Mouse (Mus musculus): ENCODE results near the gene C1ql4. TPM values are rescaled to one million over a fixed set of nuclear protein-coding genes. Genes with fewer than 3 reads are reported as not detected.
"Not testable (repeated sequence)": the region's sequence is repeated elsewhere in the genome, so short reads cannot be mapped to it uniquely, and the experiment has no call there.

Gene C1ql4
- total RNA-seq, 1 experiment from 2014 or later: not detected

DNA sequence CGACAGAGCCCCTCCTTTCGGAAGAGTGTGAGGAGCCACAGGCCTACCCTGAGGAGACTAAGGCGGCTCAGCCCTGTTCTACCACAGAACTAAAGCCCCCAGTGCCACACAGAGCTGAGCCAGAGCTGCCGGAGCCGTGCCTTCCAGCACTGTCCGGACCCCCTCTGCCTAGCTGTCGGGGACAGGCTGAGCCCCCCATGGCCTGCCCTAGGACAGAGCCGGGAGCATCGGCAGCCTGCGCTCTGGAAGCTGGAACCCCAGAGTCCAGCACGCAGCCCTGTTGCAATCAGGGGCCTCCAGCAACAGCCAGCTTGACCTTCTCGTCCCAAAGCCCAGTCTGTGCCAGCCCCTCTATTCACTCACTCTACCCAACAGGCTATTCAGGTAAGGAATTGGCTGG is 5.3 kb downstream of the C1ql4 start:
- no peak for ATAC-seq (ENCODE audit: extremely low read depth, insufficient number of reproducible peaks, low FRiP score, poor library complexity, severe bottlenecking)

DNA sequence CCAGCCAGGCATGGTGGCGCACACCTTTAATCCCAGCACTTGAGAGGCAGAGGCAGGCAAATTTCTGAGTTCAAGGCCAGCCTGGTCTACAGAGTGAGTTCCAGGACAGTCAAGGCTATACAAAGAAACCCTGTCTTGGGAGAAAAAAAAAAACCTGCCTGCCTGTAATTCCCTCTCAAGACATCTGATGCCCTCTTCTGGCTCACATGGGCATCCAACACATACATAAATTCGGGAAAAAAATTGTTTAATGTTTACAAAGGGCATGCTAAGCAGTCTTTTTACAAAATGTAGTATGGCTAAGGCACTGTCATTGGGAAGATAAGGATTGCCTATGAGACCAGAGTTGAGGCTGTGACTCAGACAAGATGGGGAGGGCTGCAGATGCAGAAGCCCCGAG is 7.8 kb downstream of the C1ql4 start:
- ATAC-seq (ENCODE audit: extremely low read depth, insufficient number of reproducible peaks, low FRiP score, poor library complexity, severe bottlenecking): no peak

DNA sequence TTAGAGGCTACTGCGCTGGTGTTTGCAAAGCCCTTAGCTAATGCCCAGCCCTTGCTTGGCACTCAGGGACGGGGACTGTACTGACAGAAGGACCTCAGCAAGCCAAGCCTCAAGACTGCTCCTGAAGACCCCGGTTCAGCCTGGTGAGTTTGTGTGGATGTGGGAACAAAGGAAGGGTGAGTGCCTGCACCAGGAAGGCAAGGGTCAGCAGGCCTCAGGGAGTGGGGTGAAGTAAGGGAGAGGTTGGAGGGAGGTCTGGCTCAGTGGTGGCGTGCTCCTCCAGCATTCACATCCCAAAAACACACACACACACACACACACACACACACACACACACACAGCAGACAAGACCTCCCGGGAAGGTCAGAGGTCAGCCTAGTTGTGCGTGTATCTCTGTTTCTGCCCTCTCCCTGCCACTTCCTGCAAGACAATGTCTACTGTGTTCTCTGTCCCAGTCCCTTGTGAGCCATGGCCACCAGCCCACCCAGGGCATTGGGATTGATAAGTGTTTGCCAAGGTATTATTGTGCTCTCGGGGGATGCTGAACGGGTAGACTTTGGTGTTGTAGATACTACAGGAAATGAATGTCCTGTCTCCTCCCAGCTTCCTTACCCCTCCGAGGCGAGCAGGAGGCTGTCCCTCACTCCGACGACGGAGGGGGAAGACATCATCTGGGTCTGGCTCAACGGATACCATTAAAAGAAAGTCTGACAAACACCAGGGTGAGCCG is 9.3 kb downstream of the C1ql4 start:
- ATAC-seq (ENCODE audit: extremely low read depth, insufficient number of reproducible peaks, low FRiP score, poor library complexity, severe bottlenecking): no peak

DNA sequence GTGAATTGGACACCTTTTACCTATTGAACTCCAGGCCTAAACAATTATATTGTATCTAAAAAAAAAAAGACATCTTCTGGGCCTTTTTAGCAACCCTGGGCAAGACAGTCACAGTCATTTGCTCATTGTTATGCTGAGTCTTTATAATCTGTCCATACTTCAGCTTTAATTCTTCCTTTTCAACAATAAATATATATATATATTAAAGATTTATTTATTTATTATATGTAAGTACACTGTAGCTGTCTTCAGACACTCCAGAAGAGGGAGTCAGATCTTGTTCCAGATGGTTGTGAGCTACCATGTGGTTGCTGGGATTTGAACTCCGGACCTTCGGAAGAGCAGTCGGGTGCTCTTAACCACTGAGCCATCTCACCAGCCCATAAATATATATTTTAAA is 11.6 kb downstream of the C1ql4 start:
- ATAC-seq (ENCODE audit: extremely low read depth, insufficient number of reproducible peaks, low FRiP score, poor library complexity, severe bottlenecking): not testable (repeated sequence)

DNA sequence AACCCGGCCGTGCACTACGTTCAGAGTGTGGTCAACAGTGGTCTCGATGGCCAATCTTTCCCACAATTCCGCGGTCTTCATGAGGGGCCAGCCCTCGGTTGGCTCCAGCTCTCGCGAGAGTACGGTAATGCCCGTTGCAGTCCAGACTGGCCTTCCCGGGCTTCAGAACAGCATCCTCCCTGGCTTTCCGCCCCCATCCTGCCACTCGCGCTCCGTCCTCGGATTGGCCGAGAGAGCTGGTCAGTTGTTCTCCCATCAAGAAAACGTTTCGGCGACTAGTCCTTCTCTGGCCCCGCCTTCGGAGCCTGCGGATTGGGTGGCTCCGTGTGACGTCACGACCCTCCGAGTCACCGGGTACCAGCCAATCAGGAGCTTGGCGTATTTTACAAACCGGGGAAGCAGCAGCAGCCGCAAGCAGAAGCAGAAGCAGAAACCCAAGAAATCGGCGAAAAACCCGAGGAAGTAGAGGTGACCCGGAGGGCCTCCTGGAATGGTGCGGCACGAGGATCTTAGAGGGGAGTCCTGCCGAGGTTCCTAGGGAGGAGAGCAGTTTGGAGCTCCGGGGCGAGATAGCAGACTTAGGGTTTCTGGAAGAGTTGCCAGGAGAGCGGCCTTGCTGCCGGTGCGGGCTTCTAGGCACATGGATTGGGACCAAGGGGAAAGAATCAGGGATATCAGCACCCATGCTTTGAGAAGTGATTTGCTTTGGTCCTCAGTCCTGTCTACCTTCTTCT is 12.8 kb downstream of the C1ql4 start:
- ATAC-seq (ENCODE audit: extremely low read depth, insufficient number of reproducible peaks, low FRiP score, poor library complexity, severe bottlenecking): peak; percentile 96

DNA sequence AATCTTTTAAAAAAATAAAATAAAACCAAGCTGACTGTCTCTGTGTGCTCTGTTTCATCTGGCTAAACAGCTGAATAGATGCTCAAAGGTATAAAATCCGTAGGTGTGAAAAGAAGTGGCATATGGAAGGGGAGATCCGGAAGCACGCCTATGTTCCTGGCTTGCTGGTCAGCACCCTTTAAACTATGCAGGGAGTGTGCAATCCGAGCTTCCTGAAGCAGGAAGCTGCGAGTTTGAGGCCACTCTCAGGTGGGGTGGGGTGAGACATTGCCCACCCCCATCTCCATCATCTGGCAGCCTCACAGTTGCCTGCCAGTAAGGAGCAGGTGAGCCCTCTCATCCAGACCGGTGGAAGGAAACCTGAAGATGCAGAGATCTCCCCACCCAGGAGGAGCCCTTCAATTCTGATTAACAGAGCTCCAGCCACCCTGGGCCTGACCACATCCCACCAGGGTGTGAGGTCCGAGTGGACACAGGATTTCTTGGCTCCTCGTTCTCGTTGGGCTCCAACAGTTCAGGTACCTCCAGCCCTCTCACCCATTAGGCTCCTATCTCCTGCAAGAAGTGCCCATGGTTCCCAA is 13.5 kb downstream of the C1ql4 start, which contains the start of gene Troap:
Gene Troap, plus strand, starts transcription at position 557 of the 581 bp plus-strand sequence.
- no peak for ATAC-seq (ENCODE audit: extremely low read depth, insufficient number of reproducible peaks, low FRiP score, poor library complexity, severe bottlenecking)

DNA sequence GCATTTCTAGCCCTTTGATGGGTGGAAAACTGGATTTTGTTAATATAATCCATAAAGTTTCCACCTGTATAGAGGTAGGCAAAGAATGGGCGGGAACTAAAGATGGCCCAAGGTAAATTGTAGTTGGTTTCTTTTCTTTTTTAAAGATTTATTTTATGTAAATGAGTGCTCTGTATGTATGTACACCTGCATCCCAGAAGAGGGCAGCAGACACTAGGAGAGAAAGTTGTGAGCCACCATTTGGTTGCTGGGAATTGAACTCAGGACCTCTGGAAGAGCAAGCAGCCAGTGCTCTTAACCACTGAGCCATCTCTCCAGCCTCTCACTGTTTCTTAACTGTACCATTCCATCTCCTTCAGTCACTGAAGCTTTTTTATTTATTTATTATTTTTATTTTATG is 15.6 kb downstream of the C1ql4 start:
- no peak for ATAC-seq (ENCODE audit: extremely low read depth, insufficient number of reproducible peaks, low FRiP score, poor library complexity, severe bottlenecking)

DNA sequence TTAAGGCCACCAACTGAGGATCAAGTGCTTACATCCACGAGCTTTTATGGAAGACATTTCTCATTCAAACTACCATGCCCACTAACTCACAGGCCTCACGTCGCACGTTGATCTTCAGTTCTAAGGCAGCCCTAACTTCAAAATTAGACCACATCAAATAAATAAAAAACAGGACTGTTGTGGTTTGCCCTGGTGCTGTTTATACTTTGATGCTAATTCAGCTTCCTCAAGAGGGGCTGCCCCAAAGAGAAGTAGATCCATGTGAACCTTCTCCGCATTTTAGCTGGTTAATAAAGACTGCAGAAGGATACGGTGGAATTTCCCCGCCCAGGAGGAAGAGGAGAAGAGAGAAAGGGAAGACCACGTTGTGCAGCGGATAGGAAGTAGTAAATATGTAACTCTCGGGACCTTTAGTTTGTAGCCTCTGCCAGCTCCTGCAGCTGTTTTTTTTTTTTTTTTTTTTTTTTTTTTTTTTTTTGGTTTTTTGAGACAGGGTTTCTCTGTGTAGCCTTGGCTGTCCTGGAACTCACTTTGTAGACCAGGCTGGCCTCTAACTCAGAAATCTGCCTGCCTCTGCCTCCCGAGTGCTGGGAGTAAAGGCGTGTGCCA is 22.0 kb downstream of the C1ql4 start:
- no peak for ATAC-seq (ENCODE audit: extremely low read depth, insufficient number of reproducible peaks, low FRiP score, poor library complexity, severe bottlenecking)

DNA sequence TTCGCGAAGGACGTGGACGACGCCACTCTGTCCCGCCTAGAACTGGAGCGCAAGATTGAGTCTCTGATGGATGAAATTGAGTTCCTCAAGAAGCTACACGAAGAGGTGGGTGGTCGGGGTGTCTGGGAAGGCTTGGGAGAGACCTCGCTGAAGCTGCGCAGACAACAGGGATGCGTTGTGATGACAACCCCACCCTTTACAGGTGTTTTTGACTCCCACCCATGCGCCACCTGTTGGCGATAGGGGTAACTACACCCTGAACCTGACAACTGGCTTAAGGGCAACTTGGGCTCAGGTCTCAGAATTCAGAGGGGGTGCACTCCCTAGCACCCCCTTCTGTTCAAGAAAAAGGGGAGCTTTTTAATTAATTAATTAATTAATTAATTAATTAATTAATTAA is 31.3 kb downstream of the C1ql4 start:
- ATAC-seq (ENCODE audit: extremely low read depth, insufficient number of reproducible peaks, low FRiP score, poor library complexity, severe bottlenecking): peak; percentile 42; the same call in 1 of the 2 replicates

DNA sequence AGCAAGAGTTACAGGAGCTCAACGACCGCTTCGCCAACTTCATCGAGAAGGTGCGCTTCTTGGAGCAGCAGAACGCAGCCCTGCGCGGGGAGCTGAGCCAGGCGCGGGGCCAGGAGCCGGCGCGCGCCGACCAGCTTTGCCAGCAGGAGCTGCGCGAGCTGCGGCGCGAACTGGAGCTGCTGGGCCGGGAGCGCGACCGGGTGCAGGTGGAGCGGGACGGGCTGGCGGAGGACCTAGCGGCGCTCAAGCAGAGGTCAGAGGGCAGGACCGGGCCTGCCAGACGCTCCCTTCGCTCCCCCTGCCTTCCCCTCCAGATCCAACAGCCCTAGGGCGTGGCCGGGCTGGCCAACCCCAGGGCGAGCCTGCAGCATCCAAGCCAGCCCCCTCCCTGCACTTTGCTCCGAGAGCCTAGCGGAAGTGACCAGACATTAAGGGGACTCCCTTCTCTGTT is 32.1 kb downstream of the C1ql4 start:
- ATAC-seq (ENCODE audit: extremely low read depth, insufficient number of reproducible peaks, low FRiP score, poor library complexity, severe bottlenecking): no peak

DNA sequence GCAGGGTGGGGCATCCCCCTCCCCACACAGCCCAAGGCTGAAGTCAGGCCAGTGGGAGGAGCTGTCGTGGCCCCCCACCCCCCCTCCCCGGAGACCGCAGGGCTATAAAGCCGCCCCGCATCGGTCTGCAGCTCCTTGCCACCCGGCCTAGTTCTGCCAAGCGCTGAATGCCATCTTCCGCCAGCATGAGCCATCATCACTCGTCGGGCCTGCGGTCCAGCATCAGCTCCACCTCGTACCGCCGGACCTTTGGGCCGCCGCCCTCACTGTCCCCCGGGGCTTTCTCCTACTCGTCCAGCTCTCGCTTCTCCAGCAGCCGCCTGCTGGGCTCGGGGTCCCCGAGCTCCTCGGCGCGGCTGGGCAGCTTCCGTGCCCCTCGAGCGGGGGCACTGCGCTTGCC is 32.6 kb downstream of the C1ql4 start, which contains the start of gene Prph:
Gene Prph, plus strand, starts transcription at position 135 of the 400 bp plus-strand sequence.
- ATAC-seq (ENCODE audit: extremely low read depth, insufficient number of reproducible peaks, low FRiP score, poor library complexity, severe bottlenecking): no peak

DNA sequence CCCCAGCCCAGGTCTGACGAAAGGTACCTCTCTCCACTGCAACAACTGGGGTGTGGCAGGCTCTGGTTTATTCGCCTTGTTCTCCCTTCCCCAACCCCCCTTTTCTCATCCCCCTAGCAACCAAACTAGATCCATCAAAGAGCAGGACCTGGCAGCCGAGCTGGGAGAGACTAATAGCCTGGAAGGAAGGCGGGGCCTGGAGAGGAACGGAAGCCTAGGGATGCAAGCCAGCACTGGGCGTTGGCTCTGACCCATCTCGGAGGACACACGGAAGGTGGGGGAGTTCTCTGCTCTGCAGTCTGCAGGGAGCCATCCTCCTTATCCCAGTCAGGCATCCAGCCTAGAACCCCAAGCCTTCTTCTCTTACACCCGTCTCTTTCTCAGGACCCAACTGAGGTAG is 34.2 kb downstream of the C1ql4 start:
- no peak for ATAC-seq (ENCODE audit: extremely low read depth, insufficient number of reproducible peaks, low FRiP score, poor library complexity, severe bottlenecking)

DNA sequence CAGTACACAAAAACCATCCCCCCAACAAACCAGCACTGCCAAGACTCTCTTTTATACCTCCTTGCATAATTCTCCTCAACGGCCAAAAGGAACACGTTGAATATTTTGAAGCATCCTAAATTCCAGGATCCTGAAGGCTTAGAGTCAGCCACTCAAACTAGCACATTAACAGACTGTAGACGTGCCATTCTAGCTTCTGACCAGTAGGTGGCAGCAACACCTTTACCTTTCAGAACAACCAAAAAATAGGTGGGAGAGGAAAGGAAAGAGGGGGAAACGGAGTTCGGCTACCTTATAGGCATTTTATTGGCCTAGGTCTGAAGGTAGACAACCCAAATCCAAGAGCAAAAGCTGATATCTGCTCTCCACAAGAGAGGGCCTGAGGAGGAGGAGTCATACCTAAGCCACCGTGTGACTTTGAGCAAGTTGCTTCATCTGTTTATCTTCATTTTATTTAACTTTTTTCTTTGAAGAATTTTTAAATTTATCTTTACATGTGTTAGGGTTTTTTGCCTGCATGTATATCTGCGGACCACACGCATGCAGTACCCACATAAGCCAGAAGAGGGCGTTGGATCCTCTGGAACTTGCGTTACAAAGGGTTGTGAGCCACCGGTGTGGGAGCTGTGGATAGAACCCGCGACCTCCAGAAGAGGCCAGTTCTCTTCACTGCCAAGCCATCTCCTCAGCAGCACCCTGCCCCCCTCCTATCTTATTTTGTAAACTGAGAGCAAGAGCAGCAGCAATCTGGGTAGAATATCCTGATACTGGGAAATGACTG is 38.0 kb downstream of the C1ql4 start:
- peak; percentile 56 for ATAC-seq (ENCODE audit: extremely low read depth, insufficient number of reproducible peaks, low FRiP score, poor library complexity, severe bottlenecking)

DNA sequence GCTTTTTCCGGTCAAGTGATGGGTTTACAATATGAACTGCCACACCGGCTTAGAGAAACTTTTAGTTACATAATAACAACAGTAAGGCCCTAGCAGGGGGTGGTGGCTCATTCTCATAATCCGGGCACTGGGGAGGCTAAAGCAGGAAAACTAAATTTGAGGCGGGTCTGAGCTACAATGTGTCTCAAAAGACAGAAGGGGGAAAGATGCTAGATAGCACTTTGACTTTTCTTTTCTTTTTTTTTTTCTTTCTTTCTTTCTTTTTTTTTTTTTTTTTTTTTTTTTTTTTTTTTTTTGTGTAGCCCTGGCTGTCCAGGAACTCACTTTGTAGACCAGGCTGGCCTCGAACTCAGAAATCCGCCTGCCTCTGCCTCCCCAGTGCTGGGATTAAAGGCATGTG is 41.9 kb downstream of the C1ql4 start:
- not testable (repeated sequence) for ATAC-seq (ENCODE audit: extremely low read depth, insufficient number of reproducible peaks, low FRiP score, poor library complexity, severe bottlenecking)

DNA sequence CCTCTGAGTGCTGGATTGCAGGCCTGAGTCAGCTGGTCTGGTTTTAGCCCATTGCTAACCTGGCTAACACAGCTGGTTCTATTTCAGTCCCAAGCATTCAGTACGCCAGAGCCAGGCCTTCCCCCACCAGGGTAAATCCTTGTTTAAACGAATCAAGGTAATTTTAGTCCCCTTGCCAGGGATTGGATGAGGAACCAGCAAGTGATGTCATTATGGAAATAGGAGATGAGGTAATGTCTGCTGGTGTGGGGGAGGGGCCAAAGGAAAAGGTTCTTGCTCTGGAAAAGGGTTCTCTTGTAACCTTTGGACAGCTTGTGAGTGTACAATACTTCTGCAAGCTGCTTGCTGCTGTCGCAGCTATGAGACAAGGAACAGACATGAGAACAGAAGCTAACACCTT is 42.8 kb downstream of the C1ql4 start:
- no peak for ATAC-seq (ENCODE audit: extremely low read depth, insufficient number of reproducible peaks, low FRiP score, poor library complexity, severe bottlenecking)

DNA sequence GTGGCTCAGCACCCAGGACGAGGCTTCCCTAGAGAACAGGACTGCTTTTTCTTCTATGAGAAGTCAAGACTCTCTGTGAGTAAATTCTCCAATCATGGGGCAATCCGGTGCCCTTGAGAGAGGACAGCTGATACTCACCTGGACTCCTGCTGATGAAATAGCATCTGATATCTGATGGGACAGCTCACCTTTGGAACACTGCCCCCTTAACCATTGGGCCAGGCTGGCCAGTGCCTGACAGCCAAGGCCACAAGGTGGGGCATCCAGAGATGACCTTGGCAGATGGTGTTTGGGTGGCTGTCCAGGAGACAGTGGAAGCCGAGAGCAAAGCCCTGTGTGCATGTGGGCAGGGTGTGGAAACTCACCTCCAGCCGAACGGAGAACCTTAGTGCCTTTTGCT is 45.3 kb downstream of the C1ql4 start:
- ATAC-seq (ENCODE audit: extremely low read depth, insufficient number of reproducible peaks, low FRiP score, poor library complexity, severe bottlenecking): no peak

DNA sequence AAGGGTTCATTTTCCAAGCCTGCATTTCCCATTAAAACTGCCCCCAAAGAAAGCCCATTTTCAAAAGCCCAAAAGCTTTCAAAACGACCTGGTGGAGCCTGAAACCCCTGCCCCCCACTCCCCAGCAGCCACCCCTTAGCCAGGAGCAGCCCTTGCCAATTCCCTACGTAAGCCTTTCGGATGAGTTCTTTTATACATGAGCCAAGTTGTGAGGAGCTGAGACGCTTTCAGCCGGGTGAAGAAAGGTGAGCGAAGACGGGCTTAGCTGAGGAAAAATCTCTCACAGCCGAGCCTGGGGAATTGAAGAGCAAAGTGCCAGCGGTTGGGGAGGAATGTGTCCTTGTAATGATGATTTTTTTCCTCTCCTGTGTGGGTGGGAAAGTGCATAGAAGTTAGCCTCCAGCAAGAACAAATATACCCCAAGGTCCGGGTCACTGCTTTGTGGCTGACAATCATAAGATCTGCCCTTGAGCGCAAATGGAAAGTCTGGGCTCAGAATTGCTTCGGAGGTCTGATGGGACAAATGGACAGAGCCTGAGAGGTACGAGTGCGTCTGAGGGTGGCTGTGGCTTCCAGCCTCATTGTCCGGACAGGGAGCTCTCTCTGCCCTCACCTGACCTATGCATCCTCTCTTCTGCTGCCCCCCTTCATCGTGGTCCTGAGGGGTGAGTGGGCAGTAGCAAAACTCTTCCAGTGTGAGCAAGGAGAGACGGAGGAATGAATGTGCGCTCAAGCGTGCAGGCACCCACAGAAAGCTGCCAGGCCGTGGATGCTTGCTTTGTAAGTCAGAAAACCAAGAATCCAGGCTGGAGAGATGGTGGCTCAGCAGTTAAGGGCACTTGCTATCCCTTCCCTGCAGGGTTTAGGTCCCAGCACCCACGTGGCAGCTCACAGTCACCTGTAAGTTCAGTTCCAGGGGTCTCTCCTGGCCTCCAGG is 46.4 kb downstream of the C1ql4 start:
- no peak for ATAC-seq (ENCODE audit: extremely low read depth, insufficient number of reproducible peaks, low FRiP score, poor library complexity, severe bottlenecking)
